Mouse (Mus musculus) C2C12 (cell line): Measurements from ENCODE around the gene Dnlz.

Source experiments
- CEBPB ChIP-seq: IDR thresholded peaks from one replicate; pipeline ENCODE4 v1.6.1; 2011; ENCODE audit warnings: low read depth, mild to moderate bottlenecking, control low read depth, moderate library complexity
- CTCF ChIP-seq: IDR thresholded peaks from one replicate; pipeline ENCODE4 v1.5.1; 2011; ENCODE audit not compliant: control insufficient read depth, insufficient read depth, insufficient read length
- FOSL1 ChIP-seq: IDR thresholded peaks from one replicate; pipeline ENCODE4 v1.8.0; 2011; ENCODE audit warnings: mild to moderate bottlenecking, low read length; ENCODE audit not compliant: poor library complexity, insufficient read depth, severe bottlenecking
- MAX ChIP-seq: IDR thresholded peaks from one replicate; pipeline ENCODE4 v1.6.1; 2011; ENCODE audit warnings: mild to moderate bottlenecking, control low read depth
- MYOD1 ChIP-seq: IDR thresholded peaks from one replicate; pipeline ENCODE4 v1.6.1; 2011; ENCODE audit warnings: low read depth; ENCODE audit not compliant: control insufficient read depth, insufficient read length
- USF1 ChIP-seq: IDR thresholded peaks from one replicate; pipeline ENCODE4 v1.6.1; 2011; ENCODE audit warnings: low read depth, mild to moderate bottlenecking, control low read depth, moderate library complexity

DNA sequence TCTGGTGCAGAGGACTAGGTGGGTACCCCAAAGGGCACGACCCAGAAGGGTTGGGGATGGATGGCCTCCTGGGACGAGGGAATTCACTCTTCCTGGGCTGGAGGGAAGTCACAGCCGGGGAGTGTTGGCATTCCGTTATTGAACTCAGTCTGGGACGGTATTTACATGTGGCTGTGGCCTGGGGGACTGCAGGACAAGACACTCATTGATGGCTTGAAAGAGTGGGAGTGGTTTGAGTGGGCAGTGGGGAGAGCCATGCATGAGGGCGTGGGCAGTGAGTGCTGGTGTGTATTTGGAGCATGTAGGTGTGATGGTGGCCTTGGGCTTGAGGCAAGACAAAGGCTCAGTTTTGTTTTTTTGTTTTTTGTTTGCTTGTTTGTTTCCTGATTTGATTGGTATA lies 21.2 kb downstream of the Dnlz start:
- TF ChIP-seq CTCF (no peak), USF1 (no peak), MAX (no peak), MYOD1 (no peak), FOSL1 (no peak), CEBPB (no peak)
